Mouse (Mus musculus) regulatory T cell (primary cell): Measurements from ENCODE around the gene Snrnp27.

Experiments
- in situ Hi-C: fragments of 300-600 bp; cut with MboI, MseI; formaldehyde crosslinking; loops from one replicate; pipeline ENCODE4 v1.15.1; 2025; ENCODE audit warnings: high pct_unique_total_duplicates

Snrnp27 gene

DNA sequence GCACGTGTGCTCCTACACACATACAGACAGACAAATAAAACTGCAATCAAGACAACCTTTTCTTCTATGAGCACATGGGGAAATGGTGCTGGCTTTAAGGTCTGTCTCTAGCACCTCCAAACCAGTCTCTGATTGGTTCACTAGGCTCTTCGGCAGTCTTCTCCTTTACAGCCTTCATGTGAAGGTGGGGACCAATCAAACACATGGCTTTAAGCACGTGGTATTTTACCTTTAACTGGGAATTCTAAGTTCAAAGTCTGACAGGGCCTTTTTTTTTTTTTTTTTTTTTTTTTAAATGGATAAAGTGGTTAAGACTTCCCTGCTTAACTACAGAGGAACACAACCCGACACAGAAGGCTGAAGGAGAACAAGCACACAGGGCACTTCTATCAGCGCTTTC is 19.2 kb downstream of the Snrnp27 start:
- in situ Hi-C loops = no loop called here

DNA sequence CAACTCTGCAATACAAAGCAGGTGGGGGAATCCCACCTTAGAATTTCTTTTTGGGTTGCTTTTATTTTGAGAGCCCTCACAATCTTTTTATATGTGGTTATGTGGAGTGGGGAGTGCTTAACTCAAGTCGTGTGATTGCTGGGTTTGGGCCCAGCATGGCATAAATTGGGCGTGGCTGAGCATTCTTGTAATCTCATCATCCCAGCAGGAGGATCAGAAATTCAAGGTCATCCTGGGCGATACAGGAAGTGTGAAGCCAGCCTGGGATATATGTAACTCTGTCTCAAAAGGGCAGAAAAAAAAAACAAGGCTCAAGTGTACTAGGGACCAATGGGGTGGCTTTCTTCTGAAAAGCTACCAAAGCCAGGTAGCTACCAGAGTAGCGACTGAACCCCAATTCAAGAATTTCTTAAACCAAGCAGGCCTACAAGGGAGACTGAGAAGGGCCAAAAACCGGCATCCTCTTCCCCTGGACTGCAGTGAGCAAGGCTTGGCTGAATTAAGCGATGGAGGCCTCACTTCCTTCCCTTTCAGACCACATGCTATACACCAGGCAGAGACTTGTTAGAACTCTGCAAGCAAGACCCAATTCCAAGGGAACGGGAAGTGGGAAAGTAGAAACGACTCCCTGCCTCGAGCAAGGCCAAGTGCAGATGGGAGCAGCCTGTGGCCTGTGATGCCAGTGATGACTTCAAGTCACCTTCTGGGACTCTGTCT is 24.0 kb downstream of the Snrnp27 start:
- in situ Hi-C loops = no loop called here

DNA sequence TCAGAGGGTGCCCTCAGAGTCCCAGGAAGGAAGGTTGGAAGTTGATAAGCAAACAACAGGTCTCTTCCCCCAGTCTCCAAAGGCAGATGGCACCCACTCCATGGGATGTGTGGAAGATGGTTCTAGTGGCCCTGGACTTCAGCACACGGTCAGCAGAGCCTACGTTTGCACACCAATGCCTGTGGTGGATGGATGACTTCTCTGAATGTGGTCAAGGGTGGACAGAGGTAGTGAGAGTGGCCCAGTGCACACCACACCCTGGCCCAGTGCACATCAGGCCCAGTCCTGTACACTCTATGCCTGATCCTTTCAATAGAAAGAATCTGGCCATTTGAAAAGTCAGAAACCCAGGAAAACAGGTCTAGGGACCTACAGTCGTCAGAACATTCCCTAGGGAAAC is 25.8 kb downstream of the Snrnp27 start:
- in situ Hi-C loops = no loop called here

DNA sequence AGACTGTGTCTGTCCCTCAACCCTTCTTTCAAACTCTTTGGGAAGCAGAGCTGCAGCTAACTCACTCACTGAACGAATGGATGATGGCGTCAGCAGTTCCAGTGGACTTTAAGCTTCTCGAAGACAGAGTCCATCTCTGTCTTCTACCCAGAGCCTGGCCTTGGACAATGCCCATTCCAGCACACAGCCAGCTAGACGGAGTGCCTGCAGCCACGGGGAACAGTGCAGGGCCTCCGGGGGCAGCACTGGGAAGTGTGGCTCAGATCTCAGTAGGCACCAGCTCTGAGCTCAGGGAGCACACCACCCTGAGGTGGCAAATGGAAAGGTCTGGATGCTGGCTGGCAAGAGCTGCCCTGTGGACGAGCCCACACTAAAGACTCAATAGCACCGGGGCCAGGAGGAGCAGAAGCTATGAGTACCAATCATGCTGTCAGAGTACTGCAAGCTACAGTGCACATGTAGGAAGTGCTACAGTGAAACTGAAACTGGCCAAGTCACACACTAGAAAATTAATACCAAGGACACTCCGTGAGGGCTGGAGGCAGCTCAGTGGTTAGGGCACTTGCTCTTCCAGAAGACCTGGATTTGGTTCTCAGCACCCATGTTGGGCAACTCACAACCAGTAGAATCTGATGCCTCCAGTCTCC is 29.9 kb downstream of the Snrnp27 start:
- in situ Hi-C loops = loop anchor here (5.0 kb wide), 1 partner anchor 107 kb away; no protein-coding TSS in a partner anchor

DNA sequence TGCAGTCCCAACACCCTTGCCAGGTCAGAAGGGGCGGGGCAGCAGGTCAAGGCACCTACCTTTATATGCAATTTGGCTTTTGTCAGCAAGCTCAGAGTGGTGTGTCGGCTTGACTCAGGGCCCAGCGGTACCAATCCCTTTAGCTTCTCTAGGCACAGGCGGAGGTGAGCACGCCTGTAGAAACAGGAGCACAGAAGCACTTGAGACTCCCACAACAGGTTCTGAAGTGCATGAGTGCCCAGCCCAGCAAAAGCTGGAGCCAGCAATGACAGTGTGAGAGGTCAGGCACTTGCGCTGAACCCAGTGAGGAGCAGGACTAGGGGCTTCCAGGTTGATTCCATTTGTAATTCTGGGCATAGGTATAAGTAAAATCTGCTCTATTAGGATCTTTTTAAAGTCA is 31.3 kb downstream of the Snrnp27 start:
- in situ Hi-C loops = loop anchor here (5.0 kb wide), 1 partner anchor 106 kb away; no protein-coding TSS in a partner anchor

DNA sequence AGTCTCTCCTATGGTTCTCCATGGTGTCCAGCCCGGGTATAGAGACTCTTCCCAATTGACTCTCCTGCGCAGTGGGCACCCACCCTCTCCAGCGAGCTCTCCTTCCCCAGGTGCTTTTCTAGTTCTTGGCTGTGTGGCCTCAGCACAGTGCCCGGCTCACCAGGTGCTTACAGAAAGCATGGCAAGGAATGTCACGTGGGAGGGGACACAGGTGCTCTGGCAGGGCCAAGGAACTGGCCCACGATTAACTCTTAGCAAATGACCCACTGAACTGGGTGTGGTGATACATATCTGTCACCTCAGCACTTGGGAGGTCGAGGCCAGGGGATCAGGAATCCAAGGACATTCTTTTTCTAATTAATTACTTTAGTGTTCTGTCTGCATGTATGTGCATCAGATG is 38.2 kb downstream of the Snrnp27 start:
- in situ Hi-C loops = no loop called here

DNA sequence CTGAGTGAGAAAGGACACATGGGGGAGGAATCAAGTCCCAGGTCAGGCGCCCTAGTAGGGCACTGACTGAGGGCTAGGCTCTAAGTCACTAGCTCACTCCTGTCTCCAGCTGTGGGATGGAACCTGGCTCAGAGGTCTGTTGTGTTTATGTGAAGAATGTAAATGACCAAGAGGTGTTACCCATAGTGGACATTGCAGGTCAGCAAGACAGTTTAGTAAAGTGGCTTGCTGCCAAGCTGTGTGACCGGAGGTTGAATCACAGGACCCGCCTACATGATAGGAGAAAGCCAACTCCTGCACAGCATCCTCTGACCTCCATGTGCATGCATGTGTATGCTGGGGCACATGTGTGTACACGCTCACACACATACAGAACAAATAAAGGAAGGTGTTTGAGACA is 38.8 kb downstream of the Snrnp27 start:
- in situ Hi-C loops = no loop called here

DNA sequence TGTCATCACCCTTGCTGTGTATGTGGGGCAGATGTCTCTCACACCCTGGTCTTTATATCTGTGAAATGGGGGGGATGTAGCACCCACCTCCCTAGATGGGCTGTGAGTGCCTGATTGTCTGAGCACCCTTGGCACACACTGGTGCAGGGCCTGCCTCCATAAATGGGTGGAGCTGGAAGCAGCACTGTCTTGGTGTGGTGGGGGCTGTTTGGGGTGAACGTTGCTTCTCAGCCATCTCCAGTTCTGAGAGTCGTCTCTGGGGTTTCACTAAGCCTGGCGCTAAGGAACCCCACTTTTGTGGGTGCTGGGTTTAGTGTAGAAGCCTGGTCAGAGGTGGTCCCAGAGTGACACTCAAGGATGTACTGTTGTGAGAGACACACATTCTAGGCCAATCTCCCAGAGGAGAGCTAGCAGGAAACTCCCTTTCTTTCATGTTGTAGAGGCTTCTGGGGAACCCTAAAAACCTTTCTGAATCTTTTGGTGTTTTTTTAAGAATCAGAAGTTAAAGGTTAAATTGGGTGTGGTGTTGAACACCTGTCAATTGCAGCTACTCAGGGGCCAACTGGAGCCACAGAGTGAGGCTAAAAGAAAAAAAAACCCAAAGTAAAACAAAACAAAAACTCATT is 39.4 kb downstream of the Snrnp27 start:
- in situ Hi-C loops = no loop called here

DNA sequence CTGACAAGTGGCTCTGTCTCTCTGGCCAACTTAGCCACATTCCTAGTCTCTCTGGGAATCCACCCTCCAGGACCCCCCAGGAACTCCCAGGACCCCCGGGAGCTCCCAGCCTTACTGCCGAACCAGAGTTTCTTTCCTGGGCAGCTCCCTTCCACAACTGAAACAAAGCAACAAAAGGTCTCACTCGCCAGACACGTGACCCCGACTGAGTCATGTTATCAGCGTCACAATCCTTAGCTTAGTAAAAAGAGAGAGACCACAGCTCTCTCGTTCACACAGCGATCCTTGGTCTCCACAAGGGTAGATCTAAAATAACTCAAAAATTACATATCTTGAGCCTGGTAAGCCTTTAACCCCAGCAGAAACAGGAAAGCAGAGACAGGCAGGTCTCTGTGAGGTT is 42.6 kb downstream of the Snrnp27 start:
- in situ Hi-C loops = no loop called here

DNA sequence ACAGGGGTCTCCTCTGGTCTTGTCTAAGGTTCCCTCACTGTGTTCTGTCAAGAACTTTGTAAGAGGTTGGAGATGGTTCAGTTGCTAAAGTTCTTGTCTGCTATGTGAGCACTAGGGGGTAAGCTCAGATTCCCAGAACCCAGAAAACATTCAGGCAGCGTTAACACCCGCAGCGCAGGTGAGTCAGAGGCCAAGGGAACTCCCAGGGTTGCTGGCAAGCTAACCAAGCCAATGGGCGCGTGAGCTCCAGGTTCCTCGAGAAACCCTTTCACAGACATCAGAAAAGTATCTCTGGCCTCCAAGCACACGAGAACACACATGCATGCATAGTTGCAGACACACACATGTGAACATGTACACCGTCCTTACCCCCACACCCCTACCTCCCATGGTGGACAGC is 43.5 kb downstream of the Snrnp27 start:
- in situ Hi-C loops = no loop called here

DNA sequence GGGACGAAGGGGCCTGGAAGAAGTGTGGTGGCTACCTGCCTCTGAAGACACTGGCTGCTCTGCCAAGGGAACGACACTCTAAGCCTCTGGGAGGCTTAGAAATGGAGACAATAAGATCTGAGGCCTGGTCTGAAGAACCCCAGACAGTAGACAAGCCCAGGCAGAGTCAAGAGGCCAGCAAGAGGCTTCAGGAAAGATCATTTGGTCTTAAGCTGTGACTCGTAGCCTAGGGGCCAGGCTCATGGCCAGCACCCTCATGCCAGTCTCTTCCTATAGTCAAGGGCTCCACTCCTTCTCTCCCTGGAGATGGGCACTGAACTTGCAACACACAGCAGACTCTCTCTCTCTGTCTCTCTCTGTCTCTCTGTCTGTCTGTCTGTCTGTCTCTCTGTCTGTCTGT is 44.2 kb downstream of the Snrnp27 start:
- in situ Hi-C loops = no loop called here

DNA sequence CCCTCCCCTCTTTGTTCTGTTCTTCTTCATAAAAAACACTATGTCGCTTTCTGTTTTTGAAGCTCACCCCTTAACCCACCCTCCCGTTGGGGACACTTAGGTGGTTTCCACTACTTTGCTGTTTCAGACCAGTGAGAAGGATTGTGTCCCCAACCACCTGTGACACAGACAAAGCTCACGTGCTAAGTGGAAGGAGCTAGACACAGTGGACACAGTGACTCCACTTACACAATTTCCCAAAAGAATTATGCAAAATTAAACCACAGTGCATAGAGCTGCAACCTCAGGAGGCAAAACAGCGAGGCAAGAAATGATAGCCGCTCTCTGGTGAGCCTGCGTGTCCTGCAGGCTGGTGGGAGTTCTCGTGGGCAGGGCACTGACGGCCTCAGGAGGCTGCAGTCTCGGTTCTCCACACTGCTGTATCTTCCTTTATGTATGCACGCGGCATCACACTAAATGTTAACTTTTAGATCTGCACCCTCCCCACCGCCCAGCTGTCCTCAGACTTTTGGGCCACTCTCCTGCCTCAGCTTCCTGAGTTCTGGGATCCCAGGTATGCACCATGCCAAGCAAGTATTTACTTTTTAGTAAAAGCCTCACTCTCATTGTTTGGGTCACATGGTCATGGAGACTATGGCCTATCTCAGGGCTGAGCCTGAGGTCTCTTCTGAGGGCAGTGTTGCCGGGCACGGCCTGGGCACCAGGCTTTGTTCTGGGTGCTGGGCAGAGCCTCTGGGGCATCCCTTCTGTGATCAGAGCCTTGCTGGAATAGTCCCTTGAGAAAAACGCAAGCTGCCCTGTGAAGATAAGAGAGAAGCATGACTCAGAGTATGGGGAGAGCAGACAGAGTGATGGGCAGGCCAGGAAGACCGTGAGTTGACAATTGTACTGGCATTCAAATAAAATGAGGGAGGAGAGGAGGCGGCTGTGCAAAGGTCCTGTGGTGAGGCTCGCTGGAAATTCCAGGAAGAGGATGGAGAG is 44.9 kb downstream of the Snrnp27 start:
- in situ Hi-C loops = no loop called here

DNA sequence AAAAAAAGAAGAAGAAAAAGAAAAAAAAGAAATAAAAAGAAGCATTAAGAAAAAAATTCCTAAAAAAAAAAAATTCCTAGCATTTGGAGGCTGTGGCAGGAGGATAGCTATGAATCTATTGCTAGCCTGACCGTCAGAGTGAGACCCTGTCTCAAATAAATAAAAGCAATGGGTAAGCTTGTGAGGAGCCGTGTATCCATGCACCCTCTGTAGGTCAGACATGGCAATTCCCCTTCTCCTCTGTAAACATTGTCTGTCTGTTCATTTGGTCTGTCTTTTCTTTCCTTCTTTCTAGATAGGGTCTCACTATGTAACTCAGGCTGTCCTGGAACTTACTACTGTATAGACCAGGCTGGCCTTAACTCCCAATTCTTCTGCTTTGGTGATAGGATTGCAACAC is 45.9 kb downstream of the Snrnp27 start:
- in situ Hi-C loops = no loop called here

DNA sequence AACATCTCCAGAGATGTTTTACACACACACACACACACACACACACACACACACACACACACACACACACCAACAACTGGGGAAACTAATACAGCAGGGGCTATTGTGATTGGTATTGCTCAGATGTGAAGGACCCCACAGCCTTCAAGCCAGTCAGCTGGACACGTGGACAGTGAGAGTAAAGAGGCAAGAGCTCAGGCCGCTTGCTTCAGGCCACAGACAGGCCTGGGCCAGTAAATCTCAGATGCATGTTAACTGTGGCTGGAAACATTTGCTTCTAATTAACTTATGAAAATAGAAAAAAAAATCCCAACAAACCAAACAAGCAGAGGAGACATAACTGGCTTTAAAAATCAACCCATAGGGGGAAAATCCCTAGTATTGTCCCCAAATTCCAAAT is 46.5 kb downstream of the Snrnp27 start:
- in situ Hi-C loops = no loop called here

DNA sequence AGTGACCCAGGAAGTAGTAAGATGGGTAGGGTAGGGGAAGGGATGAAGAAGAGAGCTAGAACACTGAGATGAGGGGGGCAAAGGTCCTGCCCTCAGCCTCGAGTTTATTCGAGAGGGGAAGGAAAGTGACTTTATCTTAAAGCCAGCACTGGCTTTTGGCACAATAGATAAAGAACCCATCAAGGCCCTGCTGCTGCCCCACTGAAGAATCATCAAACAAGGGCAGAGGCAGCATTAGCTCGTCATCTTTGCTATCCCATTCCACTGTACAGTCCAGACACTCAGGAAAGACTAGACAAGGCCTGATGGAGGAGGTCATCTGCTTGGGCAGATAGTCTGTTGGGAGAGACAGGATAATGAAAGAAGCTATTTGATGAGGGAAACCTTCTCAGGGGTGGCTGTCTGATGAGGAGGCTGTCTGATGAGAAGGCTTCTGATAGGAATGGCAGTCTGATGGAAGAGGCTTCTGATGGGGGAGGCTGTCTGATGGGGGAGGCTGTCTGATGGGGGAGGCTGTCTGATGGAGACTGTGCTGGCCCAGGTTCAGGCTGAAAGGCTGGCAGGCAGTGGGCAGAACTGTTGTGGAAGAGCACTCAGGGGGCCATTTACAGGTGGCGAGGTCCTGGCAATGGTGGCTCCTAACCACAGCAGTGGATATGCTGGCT is 47.0 kb downstream of the Snrnp27 start:
- in situ Hi-C loops = no loop called here

DNA sequence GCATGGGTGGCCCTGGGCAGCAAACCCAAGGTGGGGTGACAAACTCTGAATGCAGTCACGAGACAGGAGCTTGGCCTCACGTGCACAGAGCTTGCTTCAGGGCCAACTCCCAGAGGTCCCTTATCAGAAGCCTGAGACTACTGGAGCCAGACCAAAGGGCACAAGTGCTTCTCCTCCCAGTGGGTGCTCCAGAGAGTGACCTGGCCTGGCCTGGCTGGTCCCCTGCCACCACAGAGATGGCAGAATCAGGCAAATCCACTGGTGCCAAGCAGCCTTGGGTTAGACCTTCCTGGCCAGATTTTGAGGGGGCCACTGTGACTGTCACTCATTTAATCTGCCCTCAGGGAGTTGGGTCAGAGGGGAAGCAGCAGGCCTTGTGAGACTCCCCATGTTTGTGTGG is 47.8 kb downstream of the Snrnp27 start:
- in situ Hi-C loops = no loop called here

DNA sequence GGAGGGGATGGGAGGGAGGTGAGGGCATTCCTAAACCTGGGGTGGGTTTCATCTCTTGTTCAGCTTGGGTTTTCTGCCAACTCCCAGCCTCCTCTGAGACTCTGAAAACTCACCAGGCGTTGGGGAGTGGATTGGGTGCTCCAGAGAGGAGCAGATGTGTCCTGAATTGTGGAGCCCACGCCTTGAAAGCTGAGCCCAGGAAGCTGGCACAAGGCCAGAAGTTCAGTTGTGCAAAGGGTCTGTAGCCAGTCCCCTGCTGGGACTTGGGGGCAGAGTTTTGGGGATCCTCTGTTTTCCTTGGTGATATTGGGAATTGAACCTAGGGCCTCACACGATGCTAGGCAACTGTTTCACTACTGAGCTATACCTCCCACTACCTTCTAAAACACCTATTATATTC is 54.2 kb downstream of the Snrnp27 start:
- in situ Hi-C loops = no loop called here

DNA sequence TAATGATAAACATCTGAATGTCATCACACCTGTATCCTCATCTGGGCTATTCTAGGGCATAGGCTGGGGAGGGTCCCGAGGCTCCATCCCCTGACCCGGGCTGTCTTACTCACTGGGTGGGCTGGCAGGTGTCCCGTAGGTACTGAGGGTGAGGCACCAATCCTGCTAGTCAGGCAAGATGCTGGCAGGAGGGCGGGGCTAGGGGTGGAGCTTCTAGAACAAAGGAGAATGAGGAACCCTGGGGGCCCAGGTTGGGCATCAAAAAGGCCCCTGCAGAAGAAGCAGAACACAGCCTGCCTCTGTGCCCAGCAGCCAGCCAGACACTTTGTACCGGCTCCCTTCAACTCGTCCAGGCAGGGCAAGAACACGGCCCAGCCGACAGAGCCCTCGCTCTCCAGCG is 56.4 kb downstream of the Snrnp27 start, which contains the start of gene Asprv1:
TSS of gene Asprv1 (plus strand) at position 219 of the 400 bp plus-strand sequence.
- in situ Hi-C loops = loop anchor here (10.0 kb wide), 1 partner anchor 347 kb away; no protein-coding TSS in a partner anchor
